Comparison of ENCODE assay signal across 8 mouse cellular contexts in the genomic region with DNA sequence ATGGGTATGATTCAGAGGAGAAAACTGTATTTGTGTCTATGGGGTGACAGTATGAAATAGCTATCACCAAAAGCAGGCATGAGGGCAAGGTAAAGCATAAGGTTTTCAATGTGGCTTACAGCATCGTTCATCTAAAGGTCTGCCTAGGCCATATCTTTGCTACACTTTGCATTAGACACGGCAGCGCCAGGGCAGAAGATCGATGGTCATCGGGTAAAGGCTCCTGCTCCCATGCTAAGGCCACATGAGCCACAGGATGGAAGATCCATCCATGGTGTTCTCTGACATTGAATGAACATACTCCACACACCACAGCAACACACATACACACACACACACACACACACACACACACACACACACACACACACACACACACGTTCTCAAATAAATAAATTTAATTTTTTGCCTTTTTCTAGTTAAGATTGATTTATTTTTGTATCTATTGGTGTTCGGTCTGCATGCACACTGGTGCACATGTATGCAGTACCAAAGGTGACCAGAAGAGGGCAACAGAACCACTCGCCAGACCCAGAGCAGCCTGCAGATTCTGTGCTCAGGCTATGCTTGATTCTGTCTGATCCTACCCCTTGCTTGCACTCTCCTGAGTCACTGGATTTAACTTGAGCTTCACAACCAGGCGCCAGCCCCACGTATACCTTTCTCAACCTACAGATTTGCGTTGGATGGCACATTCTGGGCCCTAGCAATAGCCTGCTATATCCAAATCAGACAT. TPM values are rescaled to one million over a fixed set of nuclear protein-coding genes. Genes with fewer than 3 reads are reported as not detected.
DNase-seq lines count a peak whose midpoint lies in the region; ATAC-seq and TF ChIP-seq lines count a peak whose summit lies in the region.

No protein-coding gene starts in this region.

- no peak; the same call in 1 of the 2 replicates for ATAC-seq in heart, embryonic 12.5 days (ENCODE audit: insufficient number of reproducible peaks, low FRiP score)
- peak; percentile 75; the same call in 1 of the 2 replicates for ATAC-seq in midbrain, embryonic 11.5 days (ENCODE audit: low FRiP score)

- H3K27ac ChIP-seq in heart, embryonic 12.5 days (ENCODE audit: poor library complexity, severe bottlenecking), result no peak overlapping the region
- no peak overlapping the region for H3K27ac ChIP-seq in midbrain, embryonic 11.5 days (ENCODE audit: low read depth, low read length)
- no peak overlapping the region for H3K27ac ChIP-seq in spleen, adult 2 months (ENCODE audit: insufficient read depth, low read length)

- 37% methylated on average over 11 of the region's 11 CpGs for WGBS in heart, embryonic 12.5 days
- 42% methylated on average over 11 of the region's 11 CpGs for WGBS in midbrain, embryonic 11.5 days
- 46% methylated on average over 11 of the region's 11 CpGs for WGBS in spleen, adult 2 months

- H3K27me3 ChIP-seq in heart, embryonic 12.5 days (replicated peaks), result no peaks in the 10 kb centered on the region
- no peaks in the 10 kb centered on the region for H3K27me3 ChIP-seq in midbrain, embryonic 11.5 days (ENCODE audit: control insufficient read depth, insufficient read depth, low read length)
- H3K27me3 ChIP-seq in spleen, adult 2 months (ENCODE audit: control insufficient read depth, insufficient read depth, low read length), result no peaks in the 10 kb centered on the region

- H3K9ac ChIP-seq in heart, embryonic 12.5 days, result no peak overlapping the region
- H3K9ac ChIP-seq in midbrain, embryonic 11.5 days (ENCODE audit: low read length), result no peak overlapping the region

- H3K4me2 ChIP-seq in heart, embryonic 12.5 days, result no peak overlapping the region
- H3K4me2 ChIP-seq in midbrain, embryonic 11.5 days, result no peak overlapping the region

- intact Hi-C loops in left cerebral cortex, postnatal 14 days (cut with DNase I), result no loop called here

- H3K9me3 ChIP-seq in heart, embryonic 12.5 days (replicated peaks), result no peaks in the 10 kb centered on the region
- no peaks in the 10 kb centered on the region for H3K9me3 ChIP-seq in midbrain, embryonic 11.5 days (ENCODE audit: control insufficient read depth, low read length)

- peak; percentile 64; the same call in 1 of the 2 replicates for TF ChIP-seq CTCF in spleen, adult 2 months (IDR thresholded peaks at IDR 0.05; ENCODE audit: extremely low read depth, insufficient read depth, insufficient read length, insufficient replicate concordance)

- no peak overlapping the region for H3K4me3 ChIP-seq in heart, embryonic 12.5 days
- H3K4me3 ChIP-seq in midbrain, embryonic 11.5 days (ENCODE audit: low read depth, low read length), result no peak overlapping the region
- H3K4me3 ChIP-seq in spleen, adult 2 months (ENCODE audit: extremely low read depth, insufficient read depth, insufficient read length), result no peak overlapping the region

- no peaks in the 10 kb centered on the region for H3K4me1 ChIP-seq in heart, embryonic 12.5 days (replicated peaks)
- H3K4me1 ChIP-seq in midbrain, embryonic 11.5 days (ENCODE audit: control insufficient read depth, insufficient read depth, low read length), result no peaks in the 10 kb centered on the region
- no peaks in the 10 kb centered on the region for H3K4me1 ChIP-seq in spleen, adult 2 months (ENCODE audit: control insufficient read depth, insufficient read depth, insufficient read length)

- H3K36me3 ChIP-seq in heart, embryonic 12.5 days, result no peaks in the 10 kb centered on the region
- no peaks in the 10 kb centered on the region for H3K36me3 ChIP-seq in midbrain, embryonic 11.5 days (ENCODE audit: control insufficient read depth, insufficient read depth, low read length)
- no peaks in the 10 kb centered on the region for H3K36me3 ChIP-seq in spleen, adult 2 months (ENCODE audit: control insufficient read depth, insufficient read depth, low read length)

- DNase-seq in heart, adult 18-20 months, result peak; percentile 45 to 73
- DNase-seq in cerebellum, adult 9-11 months, result peak; percentile 40
- peak; percentile 9 to 76 for DNase-seq in frontal cortex, adult 2 months (ENCODE audit: extremely low spot score in 1 of 2, low spot score in 1 of 2)
- DNase-seq in hindlimb bud, embryonic 11.5 days (ENCODE audit: extremely low spot score, low read depth, low spot score), result peak; percentile 50
- peak; percentile 75 to 81 for DNase-seq in left cerebral cortex, postnatal 14 days (ENCODE audit: low spot score in 2 of 2)
- peak; percentile 95 for DNase-seq in midbrain, embryonic 11.5 days (ENCODE audit: low spot score, missing footprints)
- DNase-seq in spleen, adult 2 months (ENCODE audit: low read depth in 1 of 2, low spot score in 2 of 2), result peak in 1 of 2 experiments; percentile 40

- no peak for TF ChIP-seq POLR2A in spleen, adult 2 months (IDR thresholded peaks at IDR 0.05; ENCODE audit: low read depth, low read length)

RNA-seq across cellular contexts. Expression of gene Scg3, which starts 36.3 kb away (rescaled TPM):
- total RNA-seq in heart, adult 18-20 months (2021), result under 1 TPM; 0.17 to 0.33 TPM
- 0.17 and 0.64 TPM in 2 replicates for polyA plus RNA-seq in heart, embryonic 12.5 days (2016; fragmentation: Nextera tagmentation; extraction: Ambion mirVana)
- 205 and 215 TPM in 2 replicates for polyA plus RNA-seq in frontal cortex, adult 2 months (2012; rRNA removed)
- total RNA-seq in left cerebral cortex, postnatal 14 days (2021), result 100 to 1,000 TPM; 317 to 336 TPM
- polyA plus RNA-seq in midbrain, embryonic 11.5 days (2014; fragmentation: Nextera tagmentation; extraction: Ambion mirVana), result 63.1 and 73.8 TPM in 2 replicates
- not detected in 2 replicates for polyA plus RNA-seq in spleen, adult 2 months (2012; rRNA removed)

RNA-seq across cellular contexts. Expression of gene Bmp5, which starts 55.0 kb away (rescaled TPM):
- 1 to 10 TPM in 1 of 2 experiments, under 1 TPM in 1; 0.65 to 1.2 TPM for total RNA-seq in heart, adult 18-20 months (2021)
- polyA plus RNA-seq in heart, embryonic 12.5 days (2016; fragmentation: Nextera tagmentation; extraction: Ambion mirVana), result 11.8 and 13.2 TPM in 2 replicates
- polyA plus RNA-seq in frontal cortex, adult 2 months (2012; rRNA removed), result 1.9 and 2.5 TPM in 2 replicates
- 1 to 10 TPM; 1.9 TPM for total RNA-seq in left cerebral cortex, postnatal 14 days (2021)
- 3.4 and 4.0 TPM in 2 replicates for polyA plus RNA-seq in midbrain, embryonic 11.5 days (2014; fragmentation: Nextera tagmentation; extraction: Ambion mirVana)
- not detected in 2 replicates for polyA plus RNA-seq in spleen, adult 2 months (2012; rRNA removed)

Comparison
In these comparisons a context has a peak if more than half of its experiments do, and no peak if none do; other contexts are left out.
1. RNA of gene Scg3, which starts 36.3 kb away (polyA plus RNA-seq): 205 to 215 TPM in frontal cortex, adult 2 months and 63.1 to 73.8 TPM in midbrain, embryonic 11.5 days; 0.17 to 0.64 TPM in heart, embryonic 12.5 days and not detected in spleen, adult 2 months; every median in the first group is over 10 times any median in the second.